Mouse (Mus musculus) heart, embryonic 15.5 days (tissue): ENCODE measurements around the gene Slc43a2. TPM values are rescaled to one million over a fixed set of nuclear protein-coding genes. Genes with fewer than 3 reads are reported as not detected.

Experiments used
- ATAC-seq: fragments of 200-750 bp; cut with Nextera tagmentation; replicated peaks from 2 replicates; pipeline ENCODE4 v1.8.0; 2017; ENCODE audit warnings: low read depth, moderate TSS enrichment; ENCODE audit not compliant: insufficient number of reproducible peaks, insufficient read depth, low FRiP score
- H3K27ac ChIP-seq: fragments of 300-500 bp; sonication (generic); 2 replicates; pipeline ENCODE4 v1.5.1; 2015; ENCODE audit warnings: mild to moderate bottlenecking, inconsistent platforms
- H3K27me3 ChIP-seq: fragments of 300-500 bp; sonication (generic); 2 replicates; pipeline ENCODE4 v1.6.1; 2015; ENCODE audit warnings: inconsistent platforms
- H3K36me3 ChIP-seq: fragments of 300-500 bp; sonication (generic); 2 replicates; pipeline ENCODE4 v1.6.1; 2015; ENCODE audit warnings: mild to moderate bottlenecking, inconsistent platforms
- H3K4me1 ChIP-seq: fragments of 300-500 bp; sonication (generic); replicated peaks from 2 replicates; pipeline ENCODE4 v1.6.1; 2015; ENCODE audit warnings: inconsistent platforms
- H3K4me2 ChIP-seq: fragments of 300-500 bp; sonication (generic); 2 replicates; pipeline ENCODE4 v1.6.1; 2015; ENCODE audit warnings: inconsistent platforms, mild to moderate bottlenecking, moderate library complexity
- H3K4me3 ChIP-seq: fragments of 300-500 bp; sonication (generic); 2 replicates; pipeline ENCODE4 v1.5.1; 2015; ENCODE audit warnings: mild to moderate bottlenecking, inconsistent platforms
- H3K9ac ChIP-seq: fragments of 300-500 bp; sonication (generic); 2 replicates; pipeline ENCODE4 v1.6.1; 2015; ENCODE audit warnings: mild to moderate bottlenecking, inconsistent platforms
- H3K9me3 ChIP-seq: fragments of 300-500 bp; sonication (generic); replicated peaks from 2 replicates; pipeline ENCODE4 v1.6.1; 2016; ENCODE audit warnings: inconsistent platforms
- WGBS: fragments of 180-500 bp; shearing (Covaris S2); methylation state at CpG from one replicate; pipeline ENCODE4 v1.1.7; 2015; ENCODE audit warnings: mixed read lengths; 5-methylcytosine and 5-hydroxymethylcytosine counted together
- polyA plus RNA-seq: library from polyadenylated mRNA; unstranded; fragments of >200 nt; fragmentation: Nextera tagmentation; extraction: Ambion mirVana; gene quantifications from 2 replicates; pipeline ENCODE4 v1.2.1, GENCODE M21; 2015

Slc43a2 gene
- polyA plus RNA-seq, 1 experiment from 2014 or later: 2.6 TPM

- Histone ChIP-seq H3K27ac (no peak overlapping the region), H3K36me3 (no peaks in the 10 kb centered on the region), H3K9me3 (no peaks in the 10 kb centered on the region), H3K4me1 (peaks cover 46% of the 10 kb centered on the region), H3K4me2 (no peak overlapping the region), H3K27me3 (peaks cover 33% of the 10 kb centered on the region), H3K4me3 (no peak overlapping the region), H3K9ac (no peak overlapping the region)
- no peak for ATAC-seq
- WGBS: 81% methylated on average over 6 of the region's 6 CpGs
Measured at GRCm38 (mm10) chr11:75568115-75568511, 36.6 kb downstream of the Slc43a2 start.

DNA sequence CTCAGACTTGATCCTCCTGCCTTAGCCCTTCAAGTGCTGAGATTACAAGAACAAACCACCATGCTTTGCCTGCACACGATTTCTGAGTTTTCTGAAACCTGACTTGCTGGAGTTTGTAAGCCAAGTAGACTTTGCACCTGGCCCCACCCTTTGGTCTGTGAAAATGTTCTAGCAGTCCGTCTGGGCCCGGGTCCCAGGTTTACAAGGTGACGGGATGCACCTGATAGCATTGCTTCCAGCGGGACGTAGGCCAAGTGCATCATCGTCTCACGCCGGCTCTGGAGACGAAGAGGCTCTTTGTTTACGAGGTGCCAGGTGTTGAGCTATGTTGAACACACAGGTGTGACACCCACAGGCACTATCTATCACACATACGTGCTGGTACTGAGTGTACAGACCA is 37.5 kb downstream of the Slc43a2 start:
- no peak overlapping the region for H3K9ac ChIP-seq
- no peaks in the 10 kb centered on the region for H3K36me3 ChIP-seq
- H3K4me3 ChIP-seq: no peak overlapping the region
- WGBS: 88% methylated on average over 12 of the region's 12 CpGs
- H3K9me3 ChIP-seq: no peaks in the 10 kb centered on the region
- no peak for ATAC-seq
- H3K27me3 ChIP-seq: peaks cover 36% of the 10 kb centered on the region
- no peak overlapping the region for H3K27ac ChIP-seq
- H3K4me1 ChIP-seq: peaks cover 39% of the 10 kb centered on the region
- no peak overlapping the region for H3K4me2 ChIP-seq

GRCm38 (mm10) chr11:75570375-75571125 is 39.1 kb downstream of the Slc43a2 start:
- no peak for ATAC-seq
- Histone ChIP-seq H3K9ac (no peak overlapping the region), H3K36me3 (no peaks in the 10 kb centered on the region), H3K4me1 (peaks cover 33% of the 10 kb centered on the region), H3K27ac (no peak overlapping the region), H3K4me2 (no peak overlapping the region), H3K27me3 (peaks cover 38% of the 10 kb centered on the region), H3K9me3 (no peaks in the 10 kb centered on the region), H3K4me3 (no peak overlapping the region)
- WGBS: 87% methylated on average over 17 of the region's 17 CpGs

DNA sequence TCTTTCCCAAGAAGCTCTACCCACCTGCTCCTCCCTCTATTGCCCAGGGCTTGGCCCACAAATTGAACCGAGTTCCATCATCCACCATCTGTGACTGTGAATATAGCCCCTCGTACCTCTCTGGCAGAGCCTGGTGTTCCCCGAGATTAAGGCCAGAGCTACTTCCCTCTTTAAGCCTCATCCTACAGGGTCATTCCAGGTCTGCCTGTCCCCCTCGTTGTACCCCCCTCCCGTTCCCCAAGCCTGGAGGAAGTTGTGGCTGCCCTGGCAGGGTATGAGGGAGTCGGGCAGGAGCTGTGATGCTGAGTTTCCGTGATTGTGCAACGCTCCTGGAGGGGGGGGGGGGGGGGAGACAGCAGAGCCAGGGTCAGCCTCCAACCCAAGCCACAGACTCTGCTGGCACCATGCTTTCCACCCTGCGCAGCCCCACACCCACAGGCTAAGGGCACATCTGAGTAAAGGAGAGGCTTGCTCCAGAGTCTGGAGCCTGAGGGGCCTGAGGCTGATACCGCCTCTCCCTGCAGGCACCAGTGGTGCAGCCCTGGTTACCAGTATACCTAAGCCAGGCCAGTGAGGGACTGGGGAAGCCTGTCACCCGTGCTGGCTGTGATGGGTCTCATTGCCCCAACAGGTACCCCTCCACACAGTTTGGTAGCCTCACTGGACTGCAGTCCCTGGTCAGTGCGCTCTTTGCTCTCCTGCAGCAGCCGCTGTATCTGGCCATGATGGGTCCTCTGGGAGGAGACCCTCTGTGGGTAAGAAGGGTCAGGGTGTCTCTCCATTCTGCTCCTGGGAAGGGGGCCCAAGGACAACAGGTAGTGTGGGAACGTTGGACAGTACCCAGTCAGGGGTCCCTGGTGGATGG is 39.9 kb downstream of the Slc43a2 start:
- Histone ChIP-seq H3K27me3 (peaks cover 38% of the 10 kb centered on the region), H3K9ac (no peak overlapping the region)
- ATAC-seq: 0 out of 2 replicates have a peak, but pooled peaks have one; percentile 3

GRCm38 (mm10) chr11:75572301-75572791 is 40.9 kb downstream of the Slc43a2 start:
- H3K27me3 ChIP-seq: peaks cover 38% of the 10 kb centered on the region
- H3K9me3 ChIP-seq: no peaks in the 10 kb centered on the region
- H3K4me2 ChIP-seq: peak overlapping the region; percentile 16; the same call in 1 of the 2 replicates
- 0 out of 2 replicates have a peak overlapping the region, but pooled peaks have one; percentile 38 for H3K27ac ChIP-seq
- no peak overlapping the region; the same call in 1 of the 2 replicates for H3K9ac ChIP-seq
- ATAC-seq: no peak
- 27% methylated on average over 10 of the region's 10 CpGs for WGBS
- H3K4me3 ChIP-seq: no peak overlapping the region
- peaks cover 17% of the 10 kb centered on the region for H3K4me1 ChIP-seq
- H3K36me3 ChIP-seq: no peaks in the 10 kb centered on the region

More for the DNA sequence above, 39.9 kb downstream of the Slc43a2 start:
- Histone ChIP-seq H3K9me3 (no peaks in the 10 kb centered on the region), H3K4me2 (no peak overlapping the region), H3K36me3 (no peaks in the 10 kb centered on the region), H3K4me1 (peaks cover 27% of the 10 kb centered on the region), H3K4me3 (no peak overlapping the region), H3K27ac (no peak overlapping the region)
- 61% methylated on average over 14 of the region's 14 CpGs for WGBS

DNA sequence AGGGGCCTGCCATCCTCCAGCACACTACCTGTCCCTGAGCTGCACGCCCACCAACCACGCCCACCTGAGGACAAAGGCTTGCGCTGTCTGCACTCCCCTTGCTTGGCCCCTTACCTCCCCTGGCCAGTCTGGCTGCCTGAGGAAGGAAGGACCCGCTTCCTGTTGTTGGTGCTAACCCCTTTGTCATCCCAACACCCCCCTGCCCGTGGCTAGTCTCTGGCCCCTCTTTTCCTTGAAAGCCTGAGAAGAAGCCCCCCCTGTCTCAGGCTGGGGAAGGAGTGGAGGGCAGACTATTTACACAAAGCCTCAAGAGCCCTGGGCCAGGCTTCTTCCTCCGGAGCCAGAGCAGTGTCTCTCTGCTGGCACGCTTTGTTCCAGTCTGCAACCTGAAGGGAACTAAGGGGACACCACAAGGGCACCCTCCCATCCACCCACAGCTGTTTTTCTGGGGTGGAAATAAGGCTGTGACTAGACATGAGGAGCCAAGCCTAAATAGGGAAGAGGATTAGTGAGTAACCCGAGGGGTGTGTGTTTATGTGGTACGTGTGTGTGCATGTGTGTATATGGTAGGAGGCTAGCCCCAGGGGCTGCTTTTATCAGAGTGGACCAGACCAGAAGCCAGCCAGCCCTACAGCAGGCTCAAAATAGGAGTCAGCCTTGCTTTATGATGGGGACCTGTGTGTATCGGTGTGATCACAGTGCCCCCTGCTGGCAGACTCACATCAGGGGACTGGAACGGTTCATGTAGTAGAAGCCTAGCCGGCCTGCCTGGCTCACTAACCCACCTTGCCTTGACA is 41.6 kb downstream of the Slc43a2 start:
- peak overlapping the region; percentile 38; the same call in 1 of the 2 replicates for H3K27ac ChIP-seq
- H3K9me3 ChIP-seq: no peaks in the 10 kb centered on the region
- 13% methylated on average over 12 of the region's 12 CpGs for WGBS
- peak overlapping the region; percentile 16; the same call in 1 of the 2 replicates for H3K4me2 ChIP-seq
- H3K36me3 ChIP-seq: no peaks in the 10 kb centered on the region
- H3K4me1 ChIP-seq: peaks cover 12% of the 10 kb centered on the region
- ATAC-seq: peak; percentile 86
- no peak overlapping the region for H3K4me3 ChIP-seq
- no peak overlapping the region; the same call in none of the 2 replicates for H3K9ac ChIP-seq
- H3K27me3 ChIP-seq: peaks cover 38% of the 10 kb centered on the region

DNA sequence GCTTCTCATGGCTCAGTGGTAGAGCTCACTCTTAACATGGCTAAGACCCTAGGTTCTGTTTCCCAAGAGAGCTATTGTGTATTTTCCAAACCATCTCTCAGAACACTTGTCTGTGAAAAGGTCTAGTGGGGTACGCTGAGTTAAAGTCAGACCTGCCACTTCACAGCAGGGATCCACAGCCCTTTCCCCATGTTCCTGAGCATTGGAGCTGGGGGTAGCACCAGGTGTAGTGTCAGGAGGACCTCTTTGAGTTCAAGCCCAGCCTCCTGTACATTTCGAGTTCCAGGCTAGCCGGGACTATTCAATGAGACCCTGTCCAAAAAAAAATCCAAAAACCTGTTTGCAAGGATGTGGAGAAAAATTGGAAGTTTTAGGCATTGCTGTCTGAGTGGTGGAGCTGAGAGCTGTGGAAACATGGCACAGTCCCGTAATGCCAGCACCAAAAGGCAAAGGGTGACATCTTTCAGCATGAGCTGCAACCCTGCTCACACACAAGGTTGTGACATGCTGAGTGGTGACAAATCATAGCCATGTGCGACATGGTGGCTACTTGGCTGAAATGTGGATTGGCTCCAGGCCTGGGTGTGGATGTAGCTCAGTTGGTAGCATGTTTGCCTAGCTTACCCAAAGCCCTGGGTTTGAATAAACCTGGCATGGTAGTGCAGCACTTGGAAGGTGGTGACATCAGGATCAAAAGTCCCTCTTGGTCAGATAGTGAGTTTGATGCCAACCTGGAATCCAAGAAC is 43.1 kb downstream of the Slc43a2 start:
- H3K36me3 ChIP-seq: no peaks in the 10 kb centered on the region
- H3K4me1 ChIP-seq: peaks cover 12% of the 10 kb centered on the region
- H3K4me3 ChIP-seq: no peak overlapping the region
- peaks cover 32% of the 10 kb centered on the region for H3K27me3 ChIP-seq
- no peak overlapping the region for H3K4me2 ChIP-seq
- WGBS: 76% methylated on average over 5 of the region's 5 CpGs
- no peaks in the 10 kb centered on the region for H3K9me3 ChIP-seq
- no peak overlapping the region for H3K27ac ChIP-seq
- no peak overlapping the region for H3K9ac ChIP-seq
- ATAC-seq: no peak

DNA sequence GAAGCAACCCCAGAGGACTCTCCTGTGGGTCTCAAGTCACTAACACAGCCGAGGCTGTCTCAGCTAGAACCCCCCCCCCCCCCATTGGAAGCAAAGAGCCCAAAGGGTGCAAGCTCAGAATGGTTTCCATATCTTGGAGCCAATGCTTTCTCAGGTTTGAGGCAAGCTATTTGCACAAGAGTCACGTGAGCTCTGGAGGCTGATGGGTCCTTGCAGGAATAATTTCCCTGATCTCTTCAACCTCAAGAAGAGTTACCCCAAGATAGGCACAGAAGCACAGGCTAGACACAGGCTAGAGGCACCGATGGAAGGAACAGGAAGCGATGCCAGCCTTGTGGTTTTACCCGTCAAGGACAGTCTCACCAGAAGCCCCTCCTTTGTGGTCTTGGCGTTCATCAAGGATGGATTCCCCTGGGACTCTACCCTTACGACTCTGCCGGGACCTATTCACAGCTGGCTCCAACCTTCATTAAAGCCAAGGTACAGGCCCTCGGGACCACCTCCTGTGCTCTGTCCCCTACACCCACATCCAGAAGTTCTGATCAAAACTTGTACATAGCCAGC is 44.1 kb downstream of the Slc43a2 start:
- Histone ChIP-seq H3K4me3 (no peak overlapping the region), H3K4me2 (no peak overlapping the region), H3K27ac (no peak overlapping the region), H3K27me3 (peaks cover 26% of the 10 kb centered on the region), H3K9me3 (no peaks in the 10 kb centered on the region), H3K9ac (no peak overlapping the region), H3K36me3 (no peaks in the 10 kb centered on the region), H3K4me1 (peaks cover 12% of the 10 kb centered on the region)
- no peak for ATAC-seq
- WGBS: 71% methylated on average over 9 of the region's 9 CpGs

- H3K9me3 ChIP-seq: no peaks in the 10 kb centered on the region
- no peak overlapping the region for H3K4me3 ChIP-seq
- WGBS: 75% methylated on average over 5 of the region's 5 CpGs
- no peak for ATAC-seq
- no peak overlapping the region for H3K9ac ChIP-seq
- no peaks in the 10 kb centered on the region for H3K36me3 ChIP-seq
- no peak overlapping the region for H3K27ac ChIP-seq
- H3K4me1 ChIP-seq: no peaks in the 10 kb centered on the region
- peaks cover 5% of the 10 kb centered on the region; the same call in 1 of the 2 replicates for H3K27me3 ChIP-seq
- H3K4me2 ChIP-seq: no peak overlapping the region
Measured at GRCm38 (mm10) chr11:75578609-75579008, 47.1 kb downstream of the Slc43a2 start.

DNA sequence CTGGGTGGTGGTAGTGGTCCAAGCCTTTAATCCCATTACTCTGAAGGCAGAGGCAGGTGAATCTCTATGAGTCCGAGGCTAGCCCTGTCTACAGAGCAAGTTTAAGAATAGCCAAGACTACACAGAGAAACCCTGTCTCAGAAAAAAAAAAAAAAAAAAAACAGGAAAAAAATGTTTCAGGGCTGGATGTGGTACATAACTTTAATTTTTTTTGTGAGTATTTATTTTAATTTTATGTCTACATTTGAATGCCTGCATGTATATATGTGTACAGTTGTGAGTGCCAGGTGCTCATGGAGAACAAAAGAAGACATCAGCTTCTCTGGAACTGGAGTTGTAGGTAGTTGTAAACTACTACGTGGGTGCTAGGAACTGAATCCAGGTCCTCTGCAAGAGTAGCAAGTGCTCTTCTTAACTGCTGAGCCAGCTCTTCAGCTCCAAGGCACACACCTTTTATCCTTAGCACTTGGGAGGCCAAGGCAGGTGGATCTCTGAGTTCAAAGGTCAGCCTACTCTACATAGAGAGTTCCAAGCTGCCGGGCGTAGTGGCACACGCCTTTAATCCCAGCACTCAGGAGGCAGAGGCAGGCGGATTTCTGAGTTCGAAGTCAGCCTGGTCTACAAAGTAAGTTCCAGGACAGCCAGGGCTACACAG is 50.1 kb downstream of the Slc43a2 start:
- Histone ChIP-seq H3K27ac (no peak overlapping the region), H3K4me2 (no peak overlapping the region), H3K27me3 (no peaks in the 10 kb centered on the region), H3K9ac (no peak overlapping the region), H3K4me1 (no peaks in the 10 kb centered on the region), H3K36me3 (no peaks in the 10 kb centered on the region), H3K9me3 (no peaks in the 10 kb centered on the region), H3K4me3 (no peak overlapping the region)
- ATAC-seq: no peak
- 95% methylated on average over 7 of the region's 7 CpGs for WGBS
